Mouse (Mus musculus): ENCODE measurements around the gene Wbp4. TPM values are rescaled to one million over a fixed set of nuclear protein-coding genes. Genes with fewer than 3 reads are reported as not detected.

The Wbp4 gene
- polyA plus RNA-seq, 1 experiment from 2014 or later, result 29.2 TPM

DNA sequence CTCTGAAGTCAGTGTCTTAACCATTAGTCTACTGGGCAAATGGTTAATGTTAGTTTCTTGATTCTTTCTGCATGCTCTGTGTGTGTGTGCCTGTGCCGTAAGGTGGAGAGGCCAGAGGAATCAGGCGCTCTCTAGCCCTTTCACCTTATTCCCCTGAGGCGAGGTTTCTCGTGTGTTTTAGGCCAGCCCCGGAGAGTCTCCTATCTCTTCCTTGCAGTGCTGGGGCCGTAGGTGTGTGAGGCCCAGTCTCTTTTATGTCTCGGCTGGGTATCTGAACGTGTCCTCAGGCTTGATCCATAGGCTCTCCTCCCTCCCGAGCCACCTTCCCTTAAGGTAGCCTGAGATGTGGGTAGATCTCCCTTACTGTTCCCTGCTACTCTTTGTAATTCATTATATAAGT, 24.9 kb upstream of the Wbp4 start:
- no peaks in the 10 kb centered on the region for H3K36me3 ChIP-seq (ENCODE audit: control insufficient read depth, insufficient read depth, low read length)
- no peak overlapping the region for H3K4me2 ChIP-seq (ENCODE audit: low read length)
- WGBS, result 64% methylated on average over 9 of the region's 9 CpGs
- no peaks in the 10 kb centered on the region for H3K27me3 ChIP-seq (ENCODE audit: control insufficient read depth, insufficient read depth, low read length)
- ATAC-seq (ENCODE audit: insufficient number of reproducible peaks, insufficient read depth, low FRiP score, low read depth), result no peak
- H3K4me3 ChIP-seq (ENCODE audit: control insufficient read depth in 1 of 2, insufficient read depth in 1 of 2, low read depth in 1 of 2, low read length in 2 of 2), result no peak overlapping the region
- no peaks in the 10 kb centered on the region for H3K9me3 ChIP-seq (ENCODE audit: control insufficient read depth, low read length)
- no peak overlapping the region for H3K9ac ChIP-seq (ENCODE audit: low read length)
- H3K27ac ChIP-seq (replicated peaks in 1 of 2; ENCODE audit: control insufficient read depth in 1 of 2, insufficient read depth in 1 of 2, low read depth in 2 of 2, low read length in 2 of 2), result no peak overlapping the region
- peaks cover 13 to 16% of the 10 kb centered on the region in 2 experiments for H3K4me1 ChIP-seq (ENCODE audit: control insufficient read depth in 2 of 2, insufficient read depth in 2 of 2, low read length in 2 of 2)

DNA sequence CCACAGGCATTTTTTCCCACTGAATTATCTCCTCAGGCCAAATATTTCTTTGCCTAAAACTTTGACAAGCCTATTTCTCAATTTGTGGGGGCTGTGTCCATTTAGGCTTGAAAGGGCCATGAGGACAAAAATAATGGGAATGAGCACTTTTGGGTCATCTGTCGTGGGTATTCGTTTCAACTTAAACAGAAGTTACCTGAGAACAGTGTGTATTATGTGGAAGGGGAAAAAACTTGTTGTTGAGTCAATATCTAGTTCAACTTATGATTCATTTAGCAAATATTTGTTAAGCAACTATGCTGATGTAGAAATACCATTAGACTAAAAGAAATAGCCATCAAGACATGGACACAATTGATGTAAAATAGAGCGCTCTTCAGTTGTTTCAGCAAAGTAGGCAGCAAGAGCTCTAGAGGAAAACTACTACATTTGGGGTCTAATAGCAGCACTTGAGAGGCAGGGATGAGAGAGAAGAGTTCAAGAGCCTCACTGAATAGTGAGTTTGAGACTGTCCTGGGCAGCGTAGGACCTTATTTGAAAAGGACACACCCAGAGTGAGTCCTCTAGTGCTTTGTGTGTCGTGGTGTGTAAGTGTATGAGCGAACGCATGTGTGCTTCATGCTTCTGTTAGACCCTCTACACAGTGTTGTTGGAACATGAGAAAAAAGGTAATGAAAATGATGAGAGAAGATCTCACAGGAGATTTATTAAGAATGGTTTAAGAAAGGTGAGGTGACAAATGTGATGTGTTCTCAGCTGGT, 23.1 kb upstream of the Wbp4 start:
- H3K4me2 ChIP-seq (ENCODE audit: low read length), result no peak overlapping the region
- no peak for ATAC-seq (ENCODE audit: insufficient number of reproducible peaks, insufficient read depth, low FRiP score, low read depth)
- H3K4me3 ChIP-seq (ENCODE audit: control insufficient read depth in 1 of 2, insufficient read depth in 1 of 2, low read depth in 1 of 2, low read length in 2 of 2), result no peak overlapping the region
- 89% methylated on average over 7 of the region's 7 CpGs for WGBS
- peaks cover 12 to 14% of the 10 kb centered on the region in 2 experiments for H3K4me1 ChIP-seq (ENCODE audit: control insufficient read depth in 2 of 2, insufficient read depth in 2 of 2, low read length in 2 of 2)
- no peak overlapping the region for H3K9ac ChIP-seq (ENCODE audit: low read length)
- H3K9me3 ChIP-seq (ENCODE audit: control insufficient read depth, low read length), result no peaks in the 10 kb centered on the region
- no peaks in the 10 kb centered on the region for H3K36me3 ChIP-seq (ENCODE audit: control insufficient read depth, insufficient read depth, low read length)
- H3K27ac ChIP-seq (replicated peaks in 1 of 2; ENCODE audit: control insufficient read depth in 1 of 2, insufficient read depth in 1 of 2, low read depth in 2 of 2, low read length in 2 of 2), result peak overlapping the region; percentile 71 to 75
- no peaks in the 10 kb centered on the region for H3K27me3 ChIP-seq (ENCODE audit: control insufficient read depth, insufficient read depth, low read length)

DNA sequence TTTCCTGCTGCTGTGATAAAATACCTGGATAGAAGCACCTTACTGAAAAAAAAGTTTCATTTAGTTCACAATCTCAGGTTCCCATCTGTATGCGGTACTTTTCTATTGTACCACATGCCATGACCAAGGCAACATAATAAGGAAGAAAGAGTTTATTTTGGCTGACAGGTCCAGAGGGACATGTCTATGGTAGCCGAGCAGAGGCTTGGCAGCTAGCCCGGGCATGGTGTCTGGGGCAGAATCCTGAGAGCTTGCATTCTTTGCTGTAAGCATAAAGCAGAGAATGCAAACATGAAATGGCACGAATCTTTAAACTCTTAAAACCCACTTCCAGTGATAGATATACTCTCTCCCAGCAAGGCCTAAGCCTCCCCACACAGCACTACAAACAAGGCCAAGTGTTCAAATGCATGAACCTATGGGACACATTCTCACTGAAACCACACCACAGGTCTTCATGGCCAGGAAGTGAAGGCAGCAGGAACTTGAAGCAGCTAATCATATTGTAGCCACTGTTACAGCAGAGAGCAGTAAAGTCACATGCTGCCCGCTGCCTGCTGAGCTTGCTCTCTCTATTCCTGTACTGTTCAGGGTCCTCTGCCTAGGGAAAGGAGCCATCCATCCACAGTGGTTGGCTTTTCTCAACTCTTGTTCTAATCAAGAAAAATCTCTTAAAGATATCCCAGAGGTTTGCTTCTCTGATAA, 22.2 kb upstream of the Wbp4 start:
- peaks cover 10 to 22% of the 10 kb centered on the region in 2 experiments for H3K4me1 ChIP-seq (ENCODE audit: control insufficient read depth in 2 of 2, insufficient read depth in 2 of 2, low read length in 2 of 2)
- H3K27ac ChIP-seq (replicated peaks in 1 of 2; ENCODE audit: control insufficient read depth in 1 of 2, insufficient read depth in 1 of 2, low read depth in 2 of 2, low read length in 2 of 2), result peak overlapping the region; percentile 71 to 75
- ATAC-seq (ENCODE audit: insufficient number of reproducible peaks, insufficient read depth, low FRiP score, low read depth), result no peak; the same call in 1 of the 2 replicates
- no peaks in the 10 kb centered on the region for H3K36me3 ChIP-seq (ENCODE audit: control insufficient read depth, insufficient read depth, low read length)
- H3K4me3 ChIP-seq (ENCODE audit: control insufficient read depth in 1 of 2, insufficient read depth in 1 of 2, low read depth in 1 of 2, low read length in 2 of 2), result no peak overlapping the region
- H3K9ac ChIP-seq (ENCODE audit: low read length), result no peak overlapping the region
- no peak overlapping the region for H3K4me2 ChIP-seq (ENCODE audit: low read length)
- H3K27me3 ChIP-seq (ENCODE audit: control insufficient read depth, insufficient read depth, low read length), result no peaks in the 10 kb centered on the region
- no peaks in the 10 kb centered on the region for H3K9me3 ChIP-seq (ENCODE audit: control insufficient read depth, low read length)
- WGBS, result 31% methylated on average over 5 of the region's 5 CpGs

DNA sequence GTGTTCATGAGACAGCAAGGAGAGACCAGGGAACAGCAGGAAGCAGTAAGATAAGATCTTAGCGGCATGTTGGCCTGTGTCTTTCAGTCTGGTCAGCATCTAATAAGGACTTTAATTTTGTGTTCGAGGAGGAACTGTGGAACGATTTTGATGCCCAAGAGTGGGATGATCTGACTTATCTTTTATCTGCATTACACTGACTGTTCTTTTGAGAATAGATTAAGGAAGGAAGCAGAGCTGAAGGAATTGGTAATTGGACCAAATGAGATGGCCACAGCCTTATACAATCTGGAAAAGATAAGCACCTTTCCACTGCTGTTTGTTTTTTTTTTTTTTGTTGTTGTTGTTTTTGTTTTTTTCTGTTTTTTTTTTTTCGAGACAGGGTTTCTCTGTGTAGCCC, 19.4 kb upstream of the Wbp4 start:
- Histone ChIP-seq H3K9me3 (ENCODE audit: control insufficient read depth, low read length) (no peaks in the 10 kb centered on the region), H3K9ac (ENCODE audit: low read length) (no peak overlapping the region), H3K27me3 (ENCODE audit: control insufficient read depth, insufficient read depth, low read length) (no peaks in the 10 kb centered on the region), H3K4me1 (ENCODE audit: control insufficient read depth in 2 of 2, insufficient read depth in 2 of 2, low read length in 2 of 2) (peaks cover 8 to 25% of the 10 kb centered on the region in 2 experiments; a peak in 3 of 4 replicates), H3K27ac (replicated peaks in 1 of 2; ENCODE audit: control insufficient read depth in 1 of 2, insufficient read depth in 1 of 2, low read depth in 2 of 2, low read length in 2 of 2) (no peak overlapping the region), H3K4me2 (ENCODE audit: low read length) (no peak overlapping the region), H3K4me3 (ENCODE audit: control insufficient read depth in 1 of 2, insufficient read depth in 1 of 2, low read depth in 1 of 2, low read length in 2 of 2) (no peak overlapping the region), H3K36me3 (ENCODE audit: control insufficient read depth, insufficient read depth, low read length) (no peaks in the 10 kb centered on the region)
- ATAC-seq (ENCODE audit: insufficient number of reproducible peaks, insufficient read depth, low FRiP score, low read depth), result no peak
- 58% methylated on average over 4 of the region's 4 CpGs for WGBS

DNA sequence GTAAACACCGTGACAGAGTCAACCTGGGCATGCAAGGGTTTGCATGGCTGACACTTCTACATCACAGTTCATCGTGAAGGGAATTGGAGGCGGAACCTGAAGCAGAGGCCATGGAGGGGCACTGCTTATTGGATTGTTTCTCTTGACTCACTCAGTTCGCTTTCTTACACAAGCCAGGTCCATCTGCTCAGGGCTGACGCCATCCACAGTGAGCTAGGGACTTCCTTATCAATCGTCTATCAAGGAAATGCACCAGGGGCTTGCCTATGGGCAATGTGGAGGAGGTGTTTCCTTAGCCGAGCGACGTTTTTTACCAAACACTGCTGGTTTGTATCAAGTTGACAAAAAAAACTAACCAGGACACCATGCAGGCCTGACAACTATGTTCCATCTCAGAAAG, 18.0 kb upstream of the Wbp4 start:
- Histone ChIP-seq H3K4me3 (ENCODE audit: control insufficient read depth in 1 of 2, insufficient read depth in 1 of 2, low read depth in 1 of 2, low read length in 2 of 2) (no peak overlapping the region), H3K27ac (replicated peaks in 1 of 2; ENCODE audit: control insufficient read depth in 1 of 2, insufficient read depth in 1 of 2, low read depth in 2 of 2, low read length in 2 of 2) (no peak overlapping the region), H3K9me3 (ENCODE audit: control insufficient read depth, low read length) (no peaks in the 10 kb centered on the region), H3K36me3 (ENCODE audit: control insufficient read depth, insufficient read depth, low read length) (no peaks in the 10 kb centered on the region), H3K9ac (ENCODE audit: low read length) (no peak overlapping the region), H3K4me1 (ENCODE audit: control insufficient read depth in 2 of 2, insufficient read depth in 2 of 2, low read length in 2 of 2) (peaks cover 8 to 23% of the 10 kb centered on the region in 2 experiments; a peak in 3 of 4 replicates), H3K4me2 (ENCODE audit: low read length) (no peak overlapping the region), H3K27me3 (ENCODE audit: control insufficient read depth, insufficient read depth, low read length) (no peaks in the 10 kb centered on the region)
- 57% methylated on average over 9 of the region's 9 CpGs for WGBS
- no peak for ATAC-seq (ENCODE audit: insufficient number of reproducible peaks, insufficient read depth, low FRiP score, low read depth)

DNA sequence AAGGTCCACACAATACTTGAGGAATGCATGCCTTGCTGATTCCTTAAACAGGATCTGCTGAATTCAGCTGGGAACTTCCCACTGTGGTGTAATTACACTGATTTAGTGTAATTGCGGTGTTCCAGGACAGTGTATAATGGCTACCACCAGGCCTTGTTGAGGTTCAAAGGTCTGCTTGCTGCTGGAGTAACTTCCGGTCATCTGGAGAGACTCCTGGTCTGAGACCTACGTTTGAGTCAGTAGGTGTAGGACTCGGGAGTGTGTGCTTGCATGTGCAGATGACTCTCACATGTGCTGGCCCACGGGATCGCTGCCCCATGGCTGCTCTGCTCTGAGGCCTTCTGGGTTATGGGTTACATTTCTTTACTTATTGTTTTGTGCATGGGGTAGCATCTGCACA, 13.0 kb upstream of the Wbp4 start:
- no peak overlapping the region for H3K4me3 ChIP-seq (ENCODE audit: control insufficient read depth in 1 of 2, insufficient read depth in 1 of 2, low read depth in 1 of 2, low read length in 2 of 2)
- H3K36me3 ChIP-seq (ENCODE audit: control insufficient read depth, insufficient read depth, low read length), result peaks cover 5% of the 10 kb centered on the region; the same call in 1 of the 2 replicates
- H3K9me3 ChIP-seq (ENCODE audit: control insufficient read depth, low read length), result no peaks in the 10 kb centered on the region
- ATAC-seq (ENCODE audit: insufficient number of reproducible peaks, insufficient read depth, low FRiP score, low read depth), result no peak
- WGBS, result 93% methylated on average over 6 of the region's 6 CpGs
- no peak overlapping the region for H3K9ac ChIP-seq (ENCODE audit: low read length)
- peaks cover 0 to 11% of the 10 kb centered on the region in 2 experiments; a peak in 2 of 4 replicates for H3K4me1 ChIP-seq (ENCODE audit: control insufficient read depth in 2 of 2, insufficient read depth in 2 of 2, low read length in 2 of 2)
- H3K27me3 ChIP-seq (ENCODE audit: control insufficient read depth, insufficient read depth, low read length), result no peaks in the 10 kb centered on the region
- no peak overlapping the region for H3K27ac ChIP-seq (replicated peaks in 1 of 2; ENCODE audit: control insufficient read depth in 1 of 2, insufficient read depth in 1 of 2, low read depth in 2 of 2, low read length in 2 of 2)
- H3K4me2 ChIP-seq (ENCODE audit: low read length), result no peak overlapping the region

DNA sequence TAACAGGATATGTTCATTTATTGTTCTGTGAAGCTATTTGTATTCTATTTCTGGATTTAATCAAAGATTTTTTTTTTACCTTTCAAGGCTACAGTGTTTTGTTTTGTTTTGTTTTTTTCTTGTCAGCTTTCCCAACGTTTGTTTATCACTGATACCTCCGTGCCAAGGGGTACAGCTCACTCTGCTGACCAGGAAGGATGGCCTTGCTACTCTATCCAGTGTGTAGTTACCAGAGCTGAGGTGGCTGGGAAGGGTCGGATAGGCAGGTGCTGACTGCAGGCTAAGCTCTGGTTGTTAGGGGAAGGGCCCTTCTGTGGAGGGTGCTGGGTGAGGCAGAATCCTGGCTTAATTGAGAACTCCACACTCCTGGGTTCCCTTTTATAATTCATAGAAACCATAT, 8.9 kb upstream of the Wbp4 start:
- no peak for ATAC-seq (ENCODE audit: insufficient number of reproducible peaks, insufficient read depth, low FRiP score, low read depth)
- WGBS, result 62% methylated on average over 3 of the region's 3 CpGs
- Histone ChIP-seq H3K27ac (replicated peaks in 1 of 2; ENCODE audit: control insufficient read depth in 1 of 2, insufficient read depth in 1 of 2, low read depth in 2 of 2, low read length in 2 of 2) (no peak overlapping the region), H3K4me3 (ENCODE audit: control insufficient read depth in 1 of 2, insufficient read depth in 1 of 2, low read depth in 1 of 2, low read length in 2 of 2) (no peak overlapping the region), H3K9me3 (ENCODE audit: control insufficient read depth, low read length) (no peaks in the 10 kb centered on the region), H3K9ac (ENCODE audit: low read length) (no peak overlapping the region), H3K36me3 (ENCODE audit: control insufficient read depth, insufficient read depth, low read length) (peaks cover 5% of the 10 kb centered on the region; the same call in 1 of the 2 replicates), H3K4me1 (ENCODE audit: control insufficient read depth in 2 of 2, insufficient read depth in 2 of 2, low read length in 2 of 2) (peaks cover 12 to 20% of the 10 kb centered on the region in 2 experiments), H3K27me3 (ENCODE audit: control insufficient read depth, insufficient read depth, low read length) (no peaks in the 10 kb centered on the region), H3K4me2 (ENCODE audit: low read length) (no peak overlapping the region)

All from heart, embryonic 14.5 days (tissue).